Mouse (Mus musculus) ES-E14 (cell line): ENCODE results near the gene Crb3. TPM values are rescaled to one million over a fixed set of nuclear protein-coding genes. Genes with fewer than 3 reads are reported as not detected.

Source experiments
- DNase-seq: peaks from one replicate; pipeline ENCODE4 v3.0.0-alpha.2; 2013; ENCODE audit warnings: low read depth, low spot score
- H3K27ac ChIP-seq: 2 replicates; pipeline ENCODE4 v1.5.1; 2012; ENCODE audit warnings: low read depth, mild to moderate bottlenecking, low read length, moderate library complexity, mixed read lengths; ENCODE audit not compliant: poor library complexity, insufficient read depth, severe bottlenecking
- H3K36me3 ChIP-seq: 2 replicates; pipeline ENCODE4 v1.6.1; 2012; ENCODE audit warnings: mild to moderate bottlenecking, low read length, moderate library complexity, mixed read lengths; ENCODE audit not compliant: control insufficient read depth, poor library complexity, insufficient read depth, severe bottlenecking
- H3K4me1 ChIP-seq, 2 experiments: fragments of 150-350 bp in 1 of 2; sonication (generic) in 1 of 2; 2 replicates each; pipeline ENCODE4 v1.6.1; 2012; ENCODE audit warnings: low read length in 2 of 2, mild to moderate bottlenecking in 1 of 2, mixed read lengths in 1 of 2; ENCODE audit not compliant: control insufficient read depth in 2 of 2, insufficient read depth in 2 of 2, poor library complexity in 1 of 2
- H3K4me3 ChIP-seq, 2 experiments: fragments of 150-350 bp in 1 of 2; sonication (generic) in 1 of 2; 2 replicates each; pipeline ENCODE4 v1.5.1; 2012; ENCODE audit warnings: low read length in 2 of 2, low read depth in 1 of 2, mild to moderate bottlenecking in 1 of 2, mixed read lengths in 1 of 2; ENCODE audit not compliant: insufficient read depth in 1 of 2, poor library complexity in 1 of 2, severe bottlenecking in 1 of 2
- H3K9ac ChIP-seq: 2 replicates; pipeline ENCODE4 v1.6.1; 2012; ENCODE audit warnings: low read depth, mild to moderate bottlenecking, low read length, mixed read lengths; ENCODE audit not compliant: poor library complexity, insufficient read depth, severe bottlenecking
- H3K9me3 ChIP-seq: fragments of 150-350 bp; sonication (generic); 2 replicates; pipeline ENCODE4 v1.6.1; 2012; ENCODE audit warnings: low read depth, mild to moderate bottlenecking, low read length; ENCODE audit not compliant: control insufficient read depth, insufficient read depth
- CHD2 ChIP-seq: IDR thresholded peaks from 2 replicates; pipeline ENCODE4 v1.6.1; 2014; ENCODE audit warnings: mild to moderate bottlenecking, low read depth, low read length, inconsistent platforms
- HCFC1 ChIP-seq: IDR thresholded peaks from 2 replicates; pipeline ENCODE4 v1.6.1; 2012; ENCODE audit warnings: low read length, inconsistent platforms, borderline replicate concordance; ENCODE audit not compliant: insufficient read depth
- MAFK ChIP-seq: IDR thresholded peaks from 2 replicates; pipeline ENCODE4 v1.6.1; 2014; ENCODE audit warnings: mild to moderate bottlenecking, low read depth, low read length, inconsistent platforms; ENCODE audit not compliant: insufficient read depth
- ZC3H11A ChIP-seq: IDR thresholded peaks from 2 replicates; pipeline ENCODE4 v1.6.1; 2012; ENCODE audit warnings: low read depth, mild to moderate bottlenecking, inconsistent platforms, low read length, borderline replicate concordance
- ZNF384 ChIP-seq: IDR thresholded peaks from 2 replicates; pipeline ENCODE4 v1.6.1; 2012; ENCODE audit warnings: low read depth, low read length, inconsistent platforms
- in situ Hi-C, 2 experiments: fragments of 600-800 bp; cut with MboI; formaldehyde crosslinking; loops; one replicate each; pipeline ENCODE4 v1.15.1; 2025; ENCODE audit warnings: low sequenced_read_pairs in 2 of 2, inconsistent platforms in 1 of 2; ENCODE audit not compliant: unreplicated experiment in 2 of 2
- total RNA-seq: library from RNA; depleted of rRNA; stranded (reverse); fragments of 300-350 nt; gene quantifications from 2 replicates; pipeline ENCODE4 v1.2.3, GENCODE M21; 2012

Crb3 gene
- total RNA-seq, 1 experiment, result 6.2 TPM

- in situ Hi-C loops, result no loop called here
- H3K36me3 ChIP-seq, result peaks cover 3% of the 10 kb centered on the region; the same call in 1 of the 2 replicates
- no peak overlapping the region for H3K27ac ChIP-seq
- TF ChIP-seq ZC3H11A (no peak), CHD2 (no peak), MAFK (no peak), HCFC1 (no peak), ZNF384 (no peak)
- peaks cover 2 to 17% of the 10 kb centered on the region in 2 experiments; a peak in 2 of 4 replicates for H3K4me1 ChIP-seq
- no peak for DNase-seq
- H3K4me3 ChIP-seq, result no peak overlapping the region
- no peak overlapping the region for H3K9ac ChIP-seq
- H3K9me3 ChIP-seq, result no peaks in the 10 kb centered on the region
Observed at GRCm38 (mm10) chr17:57102276-57102675, 43.4 kb downstream of the Crb3 start.

- in situ Hi-C loops, result no loop called here
- peaks cover 2 to 17% of the 10 kb centered on the region in 2 experiments; a peak in 2 of 4 replicates for H3K4me1 ChIP-seq
- DNase-seq, result no peak
- no peak overlapping the region for H3K9ac ChIP-seq
- no peaks in the 10 kb centered on the region for H3K9me3 ChIP-seq
- peaks cover 3% of the 10 kb centered on the region; the same call in 1 of the 2 replicates for H3K36me3 ChIP-seq
- TF ChIP-seq ZC3H11A (no peak), HCFC1 (no peak), ZNF384 (no peak), CHD2 (no peak), MAFK (no peak)
- peak overlapping the region in 1 of 2 experiments; percentile 77; a peak in 1 of 4 replicates for H3K4me3 ChIP-seq
- no peak overlapping the region for H3K27ac ChIP-seq
Observed at GRCm38 (mm10) chr17:57104496-57104895, 45.6 kb downstream of the Crb3 start.

DNA sequence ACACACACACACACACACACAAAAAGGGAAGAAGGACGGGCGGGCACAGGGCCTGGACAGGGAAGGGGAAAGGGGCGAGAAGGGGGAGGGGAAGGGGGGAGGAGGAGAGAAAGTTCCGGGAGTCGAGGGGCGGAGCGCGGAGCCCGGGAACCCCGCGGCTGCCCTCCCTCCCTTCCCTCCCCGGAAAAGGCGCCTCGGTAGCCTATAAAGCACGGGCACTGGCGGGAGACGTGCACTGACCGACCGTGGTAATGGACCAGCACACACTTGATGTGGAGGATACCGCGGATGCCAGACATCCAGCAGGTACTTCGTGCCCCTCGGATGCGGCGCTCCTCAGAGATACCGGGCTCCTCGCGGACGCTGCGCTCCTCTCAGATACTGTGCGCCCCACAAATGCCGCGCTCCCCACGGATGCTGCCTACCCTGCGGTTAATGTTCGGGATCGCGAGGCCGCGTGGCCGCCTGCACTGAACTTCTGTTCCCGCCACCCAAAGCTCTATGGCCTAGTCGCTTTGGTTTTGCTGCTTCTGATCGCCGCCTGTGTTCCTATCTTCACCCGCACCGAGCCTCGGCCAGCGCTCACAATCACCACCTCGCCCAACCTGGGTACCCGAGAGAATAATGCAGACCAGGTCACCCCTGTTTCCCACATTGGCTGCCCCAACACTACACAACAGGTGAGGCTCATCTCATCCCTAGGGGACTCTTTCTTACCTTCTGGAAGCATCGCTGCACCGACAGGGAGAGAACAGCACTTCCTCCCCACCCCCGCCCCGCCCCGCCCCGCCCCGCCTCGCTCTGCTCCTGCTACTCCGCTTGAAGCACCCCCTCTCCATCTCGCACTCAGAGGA is 46.5 kb downstream of the Crb3 start, which contains the start of gene Tnfsf9:
Gene Tnfsf9 (plus strand): TSS at position 145 of the 854 bp plus-strand sequence.
- H3K36me3 ChIP-seq, result peaks cover 3% of the 10 kb centered on the region; the same call in 1 of the 2 replicates
- in situ Hi-C loops, result no loop called here
- no peak for TF ChIP-seq MAFK
- no peak for TF ChIP-seq ZC3H11A
- no peak for TF ChIP-seq ZNF384
- no peak for TF ChIP-seq HCFC1
- no peak for TF ChIP-seq CHD2
- H3K4me1 ChIP-seq, result peaks cover 0 to 10% of the 10 kb centered on the region in 2 experiments; a peak in 1 of 4 replicates
- H3K4me3 ChIP-seq, result peak within 1 kb of the TSS; percentile 77 to 86
- no peak within 1 kb of the TSS for H3K27ac ChIP-seq
- no peaks in the 10 kb centered on the region for H3K9me3 ChIP-seq
- no peak for DNase-seq
- H3K9ac ChIP-seq, result peak within 1 kb of the TSS; percentile 81

DNA sequence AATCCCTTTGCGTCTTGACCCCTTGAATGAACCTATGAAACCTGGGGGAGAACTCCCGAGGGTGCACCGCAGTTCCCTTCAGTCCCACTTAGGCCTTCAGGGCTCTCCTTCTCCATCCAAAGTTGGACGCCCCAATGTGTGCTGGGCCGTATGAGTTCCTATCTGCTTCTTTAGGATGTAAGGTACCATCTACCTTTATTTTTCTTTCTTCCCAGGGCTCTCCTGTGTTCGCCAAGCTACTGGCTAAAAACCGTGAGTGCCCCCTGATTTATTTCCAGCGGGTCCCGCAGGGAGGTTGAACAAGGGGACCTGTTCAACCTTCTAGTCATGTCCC is 47.1 kb downstream of the Crb3 start:
- no peak overlapping the region for H3K9ac ChIP-seq
- in situ Hi-C loops, result no loop called here
- H3K9me3 ChIP-seq, result no peaks in the 10 kb centered on the region
- DNase-seq, result no peak
- H3K27ac ChIP-seq, result no peak overlapping the region
- TF ChIP-seq ZC3H11A, result no peak
- no peak for TF ChIP-seq CHD2
- no peak for TF ChIP-seq MAFK
- no peak for TF ChIP-seq HCFC1
- no peak for TF ChIP-seq ZNF384
- H3K4me3 ChIP-seq, result peak overlapping the region; percentile 77 to 86; a peak in 3 of 4 replicates
- peaks cover 0 to 9% of the 10 kb centered on the region in 2 experiments; a peak in 1 of 4 replicates for H3K4me1 ChIP-seq
- H3K36me3 ChIP-seq, result peaks cover 3% of the 10 kb centered on the region; the same call in 1 of the 2 replicates
